Mouse (Mus musculus) megakaryocyte, embryonic 14.5 days (primary cell): ENCODE results near the gene Npcd.

ENCODE experiments used
- FLI1 ChIP-seq: IDR thresholded peaks from 2 replicates; pipeline ENCODE4 v1.6.1; 2012; ENCODE audit warnings: low read length, inconsistent platforms, mixed read lengths
- GATA1 ChIP-seq: IDR thresholded peaks from 3 replicates; pipeline ENCODE4 v1.6.1; 2012; ENCODE audit warnings: mixed read lengths, low read length, inconsistent platforms, borderline replicate concordance

DNA sequence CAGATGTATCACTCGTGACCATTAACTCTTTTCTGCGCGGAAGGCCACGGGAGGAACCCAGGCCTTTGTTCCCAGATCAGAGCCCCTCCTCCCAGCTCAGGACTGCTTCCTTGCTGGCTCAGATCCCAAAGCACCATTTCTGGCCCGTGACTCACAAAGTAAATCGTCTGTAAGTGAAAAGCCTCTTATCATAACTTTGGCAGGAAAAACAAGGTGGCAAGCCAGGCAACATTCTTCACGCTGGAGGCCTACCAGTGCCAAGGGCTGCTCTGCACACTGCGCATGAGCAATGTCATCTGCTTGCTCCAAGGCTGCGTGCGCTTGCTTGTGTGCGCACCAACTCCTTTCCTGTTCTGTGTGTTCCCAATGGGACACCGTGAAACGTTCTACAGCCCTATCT lies 45.3 kb upstream of the Npcd start:
- TF ChIP-seq GATA1 (no peak), FLI1 (no peak)
